Mouse (Mus musculus) neural tube, embryonic 12.5 days (tissue): ENCODE results near the gene Lingo3. TPM values are rescaled to one million over a fixed set of nuclear protein-coding genes. Genes with fewer than 3 reads are reported as not detected.

Source experiments
- ATAC-seq: fragments of 200-750 bp; cut with Nextera tagmentation; 2 replicates; pipeline ENCODE4 v1.8.0; 2017; ENCODE audit warnings: low read depth, mild to moderate bottlenecking, moderate TSS enrichment, moderate library complexity; ENCODE audit not compliant: low FRiP score
- H3K27ac ChIP-seq: fragments of 300-500 bp; sonication (generic); 2 replicates; pipeline ENCODE4 v1.5.1; 2016
- H3K27me3 ChIP-seq: fragments of 300-500 bp; sonication (generic); replicated peaks from 2 replicates; pipeline ENCODE4 v1.6.1; 2016; ENCODE audit warnings: mild to moderate bottlenecking
- H3K36me3 ChIP-seq: fragments of 300-500 bp; sonication (generic); 2 replicates; pipeline ENCODE4 v1.6.1; 2016; ENCODE audit warnings: mild to moderate bottlenecking
- H3K4me1 ChIP-seq: fragments of 300-500 bp; sonication (generic); 2 replicates; pipeline ENCODE4 v1.6.1; 2016
- H3K4me2 ChIP-seq: fragments of 300-500 bp; sonication (generic); replicated peaks from 2 replicates; pipeline ENCODE4 v1.6.1; 2016; ENCODE audit warnings: mild to moderate bottlenecking
- H3K4me3 ChIP-seq: fragments of 300-500 bp; sonication (generic); 2 replicates; pipeline ENCODE4 v1.5.1; 2016
- H3K9ac ChIP-seq: fragments of 300-500 bp; sonication (generic); 2 replicates; pipeline ENCODE4 v1.6.1; 2016; ENCODE audit warnings: mild to moderate bottlenecking
- H3K9me3 ChIP-seq: fragments of 300-500 bp; sonication (generic); 2 replicates; pipeline ENCODE4 v1.6.1; 2016; ENCODE audit warnings: mild to moderate bottlenecking
- WGBS: fragments of 180-500 bp; shearing (Covaris S2); methylation state at CpG from one replicate; pipeline ENCODE4 v1.1.7; 2016; 5-methylcytosine and 5-hydroxymethylcytosine counted together
- polyA plus RNA-seq: library from polyadenylated mRNA; unstranded; fragments of >200 nt; fragmentation: Nextera tagmentation; extraction: Ambion mirVana; gene quantifications from 2 replicates; pipeline ENCODE4 v1.2.1, GENCODE M21; 2016

The Lingo3 gene
- polyA plus RNA-seq, 1 experiment from 2014 or later = 0.65 TPM

DNA sequence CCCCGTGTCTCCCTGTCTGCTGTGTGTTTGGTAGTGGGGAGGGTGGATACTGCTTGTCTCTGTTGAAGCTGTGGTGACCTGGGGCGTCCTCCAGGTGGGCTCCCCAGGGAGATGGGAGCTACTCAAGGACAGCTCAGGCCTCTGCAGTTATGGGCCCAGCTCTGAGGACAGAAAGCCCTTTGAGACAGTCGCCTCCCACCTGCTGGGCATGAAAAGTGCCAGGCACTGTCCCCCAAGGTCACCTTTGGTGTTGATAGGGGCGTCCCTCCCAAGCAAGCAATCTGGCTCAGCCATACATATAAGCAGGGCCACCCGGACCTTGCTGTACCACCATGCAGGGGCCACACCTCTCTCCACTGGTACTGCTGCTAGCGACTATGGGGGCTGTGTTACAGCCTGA lies 38.9 kb downstream of the Lingo3 start, which contains the start of gene Amh:
Gene Amh (plus strand): TSS at position 328 of the 400 bp plus-strand sequence.
- ATAC-seq = no peak
- Histone ChIP-seq H3K4me2 (peak within 1 kb of the TSS; percentile 99; the same call in 1 of the 2 replicates), H3K27me3 (peaks cover 31% of the 10 kb centered on the region), H3K9ac (no peak within 1 kb of the TSS), H3K9me3 (no peaks in the 10 kb centered on the region), H3K36me3 (peaks cover 50% of the 10 kb centered on the region), H3K27ac (no peak within 1 kb of the TSS), H3K4me3 (no peak within 1 kb of the TSS), H3K4me1 (peaks cover 46% of the 10 kb centered on the region)
- 65% methylated on average over 6 of the region's 6 CpGs for WGBS

DNA sequence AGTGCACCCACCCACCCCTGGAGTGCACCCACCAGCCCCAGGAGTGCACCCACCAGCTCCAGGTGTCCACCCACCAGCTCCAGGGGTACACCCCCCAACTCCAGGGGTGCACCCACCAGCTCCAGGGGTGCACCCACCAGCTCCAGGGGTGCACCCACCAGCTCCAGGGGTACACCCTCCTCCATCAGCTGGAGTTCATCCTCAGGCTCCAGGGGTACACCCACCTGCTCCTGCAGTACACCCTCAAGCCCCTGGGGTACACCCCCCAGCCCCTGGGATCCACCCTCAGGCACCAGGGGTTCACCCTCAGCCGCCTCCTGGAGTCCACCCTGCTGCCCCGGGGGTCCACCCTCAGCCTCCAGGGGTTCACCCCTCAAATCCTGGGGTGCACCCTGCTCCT lies 39.5 kb downstream of the Lingo3 start:
- Histone ChIP-seq H3K36me3 (peaks cover 50% of the 10 kb centered on the region), H3K4me1 (peaks cover 51% of the 10 kb centered on the region), H3K27ac (no peak overlapping the region), H3K9me3 (no peaks in the 10 kb centered on the region), H3K9ac (no peak overlapping the region), H3K4me3 (no peak overlapping the region), H3K4me2 (no peak overlapping the region), H3K27me3 (peaks cover 28% of the 10 kb centered on the region)
- 92% methylated on average over 2 of the region's 2 CpGs for WGBS
- ATAC-seq = no peak

DNA sequence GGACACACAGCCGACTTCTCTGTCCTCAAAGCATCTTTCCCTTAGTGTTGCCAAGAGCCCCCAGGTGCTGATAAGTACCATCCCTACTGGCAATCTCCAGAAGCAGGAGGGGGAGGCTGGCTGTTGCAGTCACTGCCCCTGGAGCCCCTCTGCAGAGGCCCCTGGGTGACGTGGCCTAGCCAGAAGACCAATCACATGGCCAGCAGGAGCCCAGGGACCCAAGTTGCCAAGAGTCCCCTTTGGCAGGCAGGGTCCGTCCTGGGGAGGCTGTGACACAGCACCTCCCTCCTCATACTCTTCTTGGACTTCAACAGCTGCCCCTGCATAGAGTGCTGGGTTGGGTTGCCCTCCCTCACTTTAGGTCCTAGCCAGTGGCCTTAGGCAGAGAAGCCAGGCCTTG lies 40.8 kb downstream of the Lingo3 start:
- peaks cover 15% of the 10 kb centered on the region for H3K27me3 ChIP-seq
- no peak overlapping the region for H3K4me2 ChIP-seq
- H3K36me3 ChIP-seq = peaks cover 50% of the 10 kb centered on the region
- no peak for ATAC-seq
- no peak overlapping the region for H3K4me3 ChIP-seq
- no peaks in the 10 kb centered on the region for H3K9me3 ChIP-seq
- WGBS = 94% methylated on average over 3 of the region's 3 CpGs
- no peak overlapping the region for H3K9ac ChIP-seq
- peaks cover 41% of the 10 kb centered on the region for H3K4me1 ChIP-seq
- no peak overlapping the region for H3K27ac ChIP-seq

DNA sequence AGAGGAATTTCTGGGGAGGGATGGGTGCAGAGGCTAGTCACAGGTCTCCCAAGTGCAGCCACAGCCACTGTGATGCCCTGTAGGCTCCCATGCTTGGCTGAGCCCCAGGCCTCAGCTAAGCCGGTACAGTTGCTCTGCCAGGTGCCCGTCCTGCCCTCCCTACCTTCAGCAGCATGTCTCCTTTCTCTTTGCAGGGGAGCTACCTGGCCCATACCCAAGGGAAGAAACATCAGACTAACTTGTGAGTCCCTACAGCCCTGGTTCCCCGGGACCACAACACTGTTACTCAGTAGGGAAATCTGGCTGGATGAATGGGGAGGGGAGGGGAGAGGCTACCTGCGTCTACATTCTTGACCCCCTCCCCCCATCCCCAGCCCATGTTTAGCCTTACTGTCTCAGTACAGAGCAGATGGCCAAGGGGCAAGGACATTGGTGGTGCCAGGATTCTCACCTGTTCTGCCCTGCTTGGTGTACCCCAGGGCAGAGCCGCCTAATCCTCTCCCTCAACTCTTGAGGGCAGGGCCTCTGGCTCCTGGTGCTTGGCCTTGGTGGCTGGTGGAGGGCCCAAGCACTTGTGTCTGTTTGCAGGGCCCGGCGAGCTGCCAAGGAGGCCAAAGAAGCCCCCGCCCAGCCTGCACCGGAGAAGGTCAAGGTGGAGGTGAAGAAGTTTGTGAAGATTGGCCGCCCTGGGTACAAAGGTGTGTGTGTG lies 41.5 kb downstream of the Lingo3 start:
- 92% methylated on average over 10 of the region's 10 CpGs for WGBS
- H3K4me3 ChIP-seq = no peak overlapping the region

DNA sequence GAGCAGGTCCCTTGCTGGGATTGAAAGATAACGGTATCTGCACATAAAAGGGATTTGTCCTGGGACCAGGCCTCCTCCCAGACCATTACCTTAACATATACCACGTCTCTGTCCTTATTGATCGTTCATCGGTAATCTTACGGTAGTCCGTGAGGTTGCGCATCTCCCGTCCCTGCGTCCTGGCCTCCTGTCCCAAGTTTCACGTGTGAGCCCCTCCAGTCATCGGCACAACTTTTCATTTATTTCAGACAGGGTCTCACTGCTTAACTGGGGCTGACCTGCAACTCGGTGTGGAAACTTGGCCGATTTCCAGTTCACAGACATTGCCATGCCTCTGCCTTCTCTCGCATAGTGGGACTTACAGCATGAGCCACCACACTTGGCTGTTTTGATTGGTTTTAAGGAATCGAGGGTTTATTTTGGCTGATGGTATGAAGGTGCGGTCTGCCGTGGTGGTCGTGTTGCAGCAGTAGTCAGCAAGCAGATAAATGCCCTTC lies 44.7 kb downstream of the Lingo3 start:
- Histone ChIP-seq H3K4me2 (peak overlapping the region; percentile 86), H3K4me1 (peaks cover 40% of the 10 kb centered on the region), H3K27me3 (no peaks in the 10 kb centered on the region), H3K9ac (peak overlapping the region; percentile 95), H3K9me3 (no peaks in the 10 kb centered on the region), H3K4me3 (peak overlapping the region; percentile 94), H3K27ac (peak overlapping the region; percentile 92), H3K36me3 (peaks cover 59% of the 10 kb centered on the region)
- ATAC-seq = no peak
- WGBS = 3% methylated on average over 18 of the region's 18 CpGs

More for the DNA sequence above, 41.5 kb downstream of the Lingo3 start:
- Histone ChIP-seq H3K27ac (no peak overlapping the region), H3K4me1 (peaks cover 37% of the 10 kb centered on the region), H3K36me3 (peaks cover 50% of the 10 kb centered on the region), H3K4me2 (no peak overlapping the region), H3K27me3 (peaks cover 15% of the 10 kb centered on the region), H3K9me3 (no peaks in the 10 kb centered on the region), H3K9ac (no peak overlapping the region)
- no peak for ATAC-seq

DNA sequence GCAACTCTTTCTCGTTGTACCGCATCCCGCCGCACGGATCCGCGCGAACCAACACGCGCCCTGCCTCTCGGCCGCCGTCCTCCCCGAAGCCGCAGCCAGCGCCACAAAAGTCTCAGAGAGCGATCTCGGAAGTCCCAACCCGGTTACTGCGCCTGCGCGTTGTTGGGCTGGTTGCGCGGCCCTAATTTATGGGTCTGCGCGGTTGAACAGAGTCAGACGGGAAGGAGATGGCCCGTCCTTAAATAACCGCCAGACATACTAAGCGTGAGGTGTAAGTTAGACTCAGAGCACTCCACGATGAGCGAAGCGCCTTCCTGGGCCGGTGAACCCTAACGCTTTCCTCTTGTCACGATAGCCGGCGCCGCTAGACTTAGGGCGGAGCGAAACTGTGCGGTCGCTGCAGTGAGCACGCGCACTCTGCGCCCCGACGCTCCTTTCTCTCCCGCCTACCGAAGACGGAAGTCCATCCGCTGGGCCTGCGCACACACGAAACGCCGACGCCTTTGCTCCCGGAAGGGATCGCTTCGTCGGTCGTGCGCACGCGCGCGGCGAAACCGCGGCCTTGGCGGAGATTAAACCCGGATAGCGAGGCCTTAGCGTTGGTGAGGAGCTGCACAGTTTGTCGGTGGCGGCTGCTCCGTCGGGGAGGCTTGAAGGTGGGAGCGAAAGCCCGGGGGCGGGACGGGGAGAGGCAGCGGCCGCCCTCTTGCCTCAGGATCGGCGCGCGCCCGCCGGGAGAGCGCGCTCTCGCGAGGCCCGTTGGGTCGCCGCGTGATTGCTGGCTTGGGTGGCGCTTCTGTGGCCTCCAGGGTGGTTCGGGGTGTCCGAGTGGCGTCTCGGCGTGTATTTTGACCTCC lies 45.5 kb downstream of the Lingo3 start, which contains the start of the genes Sf3a2 and Plekhj1:
Gene Sf3a2 (plus strand): TSS at position 49 of the 857 bp plus-strand sequence.
Gene Plekhj1 (minus strand): TSS at position 477 of the 857 bp plus-strand sequence.
- peaks cover 59% of the 10 kb centered on the region for H3K36me3 ChIP-seq
- H3K4me3 ChIP-seq = peak within 1 kb of the TSS; percentile 94
- peak within 1 kb of the TSS; percentile 92 for H3K27ac ChIP-seq
- no peaks in the 10 kb centered on the region for H3K9me3 ChIP-seq
- H3K27me3 ChIP-seq = no peaks in the 10 kb centered on the region
- WGBS = under 1% methylated on average over 100 of the region's 104 CpGs
- H3K4me1 ChIP-seq = peaks cover 40% of the 10 kb centered on the region
- peak within 1 kb of the TSS; percentile 86 for H3K4me2 ChIP-seq
- H3K9ac ChIP-seq = peak within 1 kb of the TSS; percentile 95
- ATAC-seq = peak; percentile 90

DNA sequence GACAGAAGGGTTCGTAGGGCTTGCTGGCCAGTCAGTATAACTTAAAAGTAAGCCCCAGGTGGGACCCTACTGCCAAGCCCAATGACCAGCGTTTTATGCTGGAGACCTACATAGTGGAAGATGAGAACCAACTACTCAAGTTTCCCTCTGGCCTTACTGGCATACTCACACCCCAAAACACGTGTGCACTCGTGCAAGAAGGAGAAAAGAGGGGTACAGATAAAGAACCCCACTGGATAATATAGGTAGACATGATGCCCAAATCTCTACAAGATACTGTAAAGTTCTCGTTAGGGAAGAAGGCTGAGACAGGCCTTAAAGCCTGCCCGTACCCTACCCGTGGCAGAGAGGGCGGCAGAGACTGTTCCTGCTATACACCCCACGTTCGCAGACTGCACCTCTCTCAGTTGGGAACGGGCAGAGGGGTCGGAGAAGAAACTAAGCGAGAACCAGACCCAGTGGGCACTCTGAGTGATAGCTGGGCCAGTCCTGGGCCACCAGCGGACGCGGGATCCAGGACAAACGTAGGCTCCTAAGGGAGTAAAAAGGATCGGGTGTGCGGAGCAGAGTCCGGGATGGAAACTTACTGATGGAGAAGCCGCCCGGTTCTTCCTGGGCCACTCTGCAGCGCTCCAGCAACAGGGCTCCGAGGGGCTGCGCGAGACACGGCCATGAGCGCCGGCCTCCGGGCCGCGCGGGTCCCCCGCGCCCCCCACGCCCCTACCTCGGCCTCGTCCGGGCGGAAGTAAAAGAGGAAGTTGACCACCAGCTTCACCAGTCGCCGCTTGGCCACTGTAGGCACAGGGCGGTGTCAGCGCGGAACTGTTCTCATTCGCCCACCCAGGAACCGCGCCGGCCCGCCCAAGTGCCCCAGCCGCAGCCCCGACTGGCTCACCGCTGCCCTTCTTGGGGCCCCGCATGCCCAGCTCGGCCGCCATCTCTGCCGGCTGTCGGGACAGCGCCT lies 46.4 kb downstream of the Lingo3 start:
- 3% methylated on average over 57 of the region's 59 CpGs for WGBS
- H3K9ac ChIP-seq = peak overlapping the region; percentile 95
- H3K27ac ChIP-seq = peak overlapping the region; percentile 92
- H3K9me3 ChIP-seq = no peaks in the 10 kb centered on the region
- H3K4me3 ChIP-seq = peak overlapping the region; percentile 94
- ATAC-seq = peak; percentile 72
- peak overlapping the region; percentile 86 for H3K4me2 ChIP-seq
- H3K27me3 ChIP-seq = no peaks in the 10 kb centered on the region
- H3K4me1 ChIP-seq = peaks cover 40% of the 10 kb centered on the region
- peaks cover 59% of the 10 kb centered on the region for H3K36me3 ChIP-seq

DNA sequence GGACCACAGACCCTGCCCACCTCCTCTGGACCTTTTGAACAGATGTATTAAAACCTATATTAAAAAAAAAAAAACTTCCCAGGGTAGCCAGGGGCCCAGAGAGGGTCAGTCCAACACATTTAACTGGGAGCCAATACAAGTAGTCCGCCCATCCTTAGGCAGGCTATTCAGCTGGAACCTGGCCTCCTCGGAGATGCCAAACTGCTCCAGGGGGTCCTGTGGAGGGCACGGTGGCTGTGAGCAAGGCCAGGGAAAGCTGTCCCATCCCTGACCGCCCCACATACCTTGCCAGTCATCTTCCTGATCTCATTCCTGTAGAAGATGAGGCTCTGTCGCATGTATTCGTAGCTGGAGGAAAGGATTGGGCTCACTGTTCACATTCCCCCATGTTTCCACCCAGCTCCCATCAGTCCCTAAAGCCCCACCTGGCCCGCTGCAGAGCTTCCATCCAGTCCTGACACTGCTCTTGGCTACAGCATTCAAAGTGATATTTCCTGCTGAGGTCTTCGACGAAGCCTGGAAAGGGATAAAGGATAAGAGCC lies 47.5 kb downstream of the Lingo3 start:
- 85% methylated on average over 9 of the region's 9 CpGs for WGBS
- H3K4me3 ChIP-seq = peak overlapping the region; percentile 94; the same call in 1 of the 2 replicates
- no peaks in the 10 kb centered on the region for H3K27me3 ChIP-seq
- ATAC-seq = no peak
- peak overlapping the region; percentile 95 for H3K9ac ChIP-seq
- peak overlapping the region; percentile 86 for H3K4me2 ChIP-seq
- H3K36me3 ChIP-seq = peaks cover 59% of the 10 kb centered on the region
- no peaks in the 10 kb centered on the region for H3K9me3 ChIP-seq
- peaks cover 40% of the 10 kb centered on the region for H3K4me1 ChIP-seq
- no peak overlapping the region for H3K27ac ChIP-seq

DNA sequence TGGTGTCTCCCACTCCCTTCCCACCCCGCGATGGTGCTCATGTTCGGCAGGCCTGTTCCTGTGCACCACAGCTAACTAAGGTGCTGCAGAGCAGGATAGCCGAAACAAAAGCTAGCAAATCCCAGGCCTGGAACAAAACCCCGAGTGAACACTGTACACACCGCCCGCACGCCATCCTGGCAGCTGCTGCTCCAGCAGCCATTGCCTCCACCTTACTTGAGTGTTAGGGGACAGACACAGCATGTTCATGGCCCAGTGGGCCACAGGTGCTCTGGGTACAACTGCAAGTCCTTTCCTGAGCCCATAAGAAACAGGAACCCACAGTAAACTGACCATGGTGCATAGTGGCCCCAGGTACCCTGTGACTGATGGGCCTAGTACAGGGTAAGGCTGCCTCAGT lies 49.1 kb downstream of the Lingo3 start:
- no peak overlapping the region for H3K27ac ChIP-seq
- ATAC-seq = no peak
- 88% methylated on average over 8 of the region's 8 CpGs for WGBS
- H3K4me3 ChIP-seq = no peak overlapping the region
- peaks cover 27% of the 10 kb centered on the region for H3K4me1 ChIP-seq
- H3K27me3 ChIP-seq = no peaks in the 10 kb centered on the region
- peak overlapping the region; percentile 29 for H3K9ac ChIP-seq
- H3K9me3 ChIP-seq = no peaks in the 10 kb centered on the region
- no peak overlapping the region for H3K4me2 ChIP-seq
- H3K36me3 ChIP-seq = peaks cover 66% of the 10 kb centered on the region

DNA sequence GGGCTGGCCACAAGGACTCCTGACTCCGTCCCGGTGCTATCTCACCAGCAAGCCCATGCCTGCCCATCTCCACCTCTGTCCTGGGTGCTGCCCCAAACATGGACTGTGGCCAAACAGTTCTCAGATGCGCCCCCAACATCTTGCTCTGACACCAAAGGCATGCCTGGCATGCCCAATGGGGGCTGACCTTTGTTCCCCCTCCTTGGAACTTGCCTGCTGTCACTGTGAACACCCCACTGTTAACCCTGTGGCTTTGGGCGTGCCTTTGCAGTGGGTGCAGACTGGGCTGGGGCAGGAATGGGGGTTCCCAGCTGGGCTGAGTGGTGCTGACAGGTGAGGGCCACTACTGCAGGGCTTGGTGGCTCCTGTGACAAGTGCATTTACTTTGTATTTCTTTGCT lies 50.0 kb downstream of the Lingo3 start:
- Histone ChIP-seq H3K36me3 (peaks cover 75% of the 10 kb centered on the region), H3K9me3 (no peaks in the 10 kb centered on the region), H3K4me2 (no peak overlapping the region), H3K27ac (no peak overlapping the region), H3K4me1 (peaks cover 20% of the 10 kb centered on the region), H3K9ac (no peak overlapping the region), H3K4me3 (no peak overlapping the region), H3K27me3 (no peaks in the 10 kb centered on the region)
- ATAC-seq = no peak
- 83% methylated on average over 4 of the region's 4 CpGs for WGBS
